ENCODE assay signal across 8 mouse cellular contexts in the genomic region with DNA sequence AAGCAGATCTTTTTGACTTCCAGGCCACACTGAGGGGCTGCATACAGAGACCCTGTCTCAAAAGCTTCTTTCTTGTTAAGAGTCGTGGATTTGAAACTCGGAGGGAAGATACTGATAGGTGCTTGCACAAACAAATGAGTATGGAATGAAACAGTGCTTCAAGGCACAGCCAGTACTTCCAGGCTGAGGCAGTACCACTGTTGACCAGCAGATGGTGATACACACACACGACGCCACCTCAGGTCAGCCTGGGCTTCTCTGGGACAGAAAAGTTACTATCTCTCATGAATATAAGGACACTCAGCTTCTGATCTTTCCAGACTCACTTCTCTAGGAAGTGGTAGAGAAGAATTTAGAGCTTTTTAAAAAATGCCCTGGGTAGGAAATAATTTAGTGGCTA. TPM values are rescaled to one million over a fixed set of nuclear protein-coding genes. Genes with fewer than 3 reads are reported as not detected.
DNase-seq lines count a peak whose midpoint lies in the region; ATAC-seq and TF ChIP-seq lines count a peak whose summit lies in the region.

No protein-coding gene starts in this region.

- ATAC-seq in heart, embryonic 11.5 days (replicated peaks; ENCODE audit: insufficient number of reproducible peaks, low FRiP score, low TSS enrichment), result no peak
- ATAC-seq in erythroblast, adult 5-6 weeks (replicated peaks; ENCODE audit: low FRiP score, poor library complexity, severe bottlenecking), result peak; percentile 80

- peaks cover 10% of the 10 kb centered on the region for H3K36me3 ChIP-seq in heart, embryonic 11.5 days (ENCODE audit: control insufficient read depth, insufficient read depth, low read length)

- H3K27ac ChIP-seq in heart, embryonic 11.5 days (ENCODE audit: low read depth, low read length), result no peak overlapping the region
- no peak overlapping the region for H3K27ac ChIP-seq in left cerebral cortex, adult 2 months

- WGBS in heart, embryonic 11.5 days (ENCODE audit: insufficient replicate concordance), result 22% methylated on average over 4 of the region's 4 CpGs

- DNase-seq in heart, adult 11 months, result peak; percentile 94
- DNase-seq in brain, adult 2 months (ENCODE audit: low read depth, low spot score), result peak; percentile 93
- peak; percentile 87 for DNase-seq in heart, postnatal 4 days
- DNase-seq in left cerebral cortex, adult 2 months (ENCODE audit: extremely low spot score in 1 of 2, low spot score in 2 of 2), result peak; percentile 69 to 85
- DNase-seq in mesoderm, embryonic 11.5 days (ENCODE audit: low read depth, low spot score), result peak; percentile 88
- DNase-seq in spleen, postnatal 4 days (ENCODE audit: low spot score in 2 of 2), result peak; percentile 78 to 90

- H3K4me3 ChIP-seq in heart, embryonic 11.5 days (ENCODE audit: low read depth, low read length), result no peak overlapping the region
- no peak overlapping the region for H3K4me3 ChIP-seq in left cerebral cortex, adult 2 months

- no peaks in the 10 kb centered on the region for H3K27me3 ChIP-seq in heart, embryonic 11.5 days (ENCODE audit: control insufficient read depth, insufficient read depth, low read length)

- H3K9me3 ChIP-seq in heart, embryonic 11.5 days (replicated peaks; ENCODE audit: control insufficient read depth, low read length), result no peaks in the 10 kb centered on the region

- intact Hi-C loops in left cerebral cortex, adult 2 months (cut with DNase I), result loop anchor here (1.0 to 5.0 kb wide), 2 partner anchors 102 to 115 kb away; no protein-coding TSS in a partner anchor

- no peak overlapping the region for H3K9ac ChIP-seq in heart, embryonic 11.5 days (ENCODE audit: low read depth, low read length)

- H3K4me2 ChIP-seq in heart, embryonic 11.5 days, result no peak overlapping the region

- peak; percentile 99 for TF ChIP-seq CTCF in left cerebral cortex, adult 2 months (IDR thresholded peaks at IDR 0.05)

- H3K4me1 ChIP-seq in heart, embryonic 11.5 days (ENCODE audit: control insufficient read depth, insufficient read depth, low read length), result no peaks in the 10 kb centered on the region

RNA-seq across cellular contexts. Expression of gene Tmem200b, which starts 55.6 kb away (rescaled TPM):
- 3.3 and 4.1 TPM in 2 replicates for polyA plus RNA-seq in heart, embryonic 11.5 days (2014; fragmentation: Nextera tagmentation; extraction: Ambion mirVana)
- not detected in 2 replicates for total RNA-seq in erythroblast, adult 5-6 weeks (2015; ENCODE audit: low replicate concordance)
- total RNA-seq in erythroblast, adult 5-6 weeks (2017; ENCODE audit: low replicate concordance), result 2.0 TPM in 1 of 2 replicates, not detected in the other
- 10 to 100 TPM in 1 of 2 experiments, 1 to 10 TPM in 1; 9.4 to 12.8 TPM for total RNA-seq in heart, postnatal 4 days (2021)
- total RNA-seq in left cerebral cortex, adult 2 months (2021), result 10 to 100 TPM in 1 of 2 experiments, 1 to 10 TPM in 1; 9.8 to 10.9 TPM
